Mouse (Mus musculus): ENCODE data around the gene Setd4.

DNA sequence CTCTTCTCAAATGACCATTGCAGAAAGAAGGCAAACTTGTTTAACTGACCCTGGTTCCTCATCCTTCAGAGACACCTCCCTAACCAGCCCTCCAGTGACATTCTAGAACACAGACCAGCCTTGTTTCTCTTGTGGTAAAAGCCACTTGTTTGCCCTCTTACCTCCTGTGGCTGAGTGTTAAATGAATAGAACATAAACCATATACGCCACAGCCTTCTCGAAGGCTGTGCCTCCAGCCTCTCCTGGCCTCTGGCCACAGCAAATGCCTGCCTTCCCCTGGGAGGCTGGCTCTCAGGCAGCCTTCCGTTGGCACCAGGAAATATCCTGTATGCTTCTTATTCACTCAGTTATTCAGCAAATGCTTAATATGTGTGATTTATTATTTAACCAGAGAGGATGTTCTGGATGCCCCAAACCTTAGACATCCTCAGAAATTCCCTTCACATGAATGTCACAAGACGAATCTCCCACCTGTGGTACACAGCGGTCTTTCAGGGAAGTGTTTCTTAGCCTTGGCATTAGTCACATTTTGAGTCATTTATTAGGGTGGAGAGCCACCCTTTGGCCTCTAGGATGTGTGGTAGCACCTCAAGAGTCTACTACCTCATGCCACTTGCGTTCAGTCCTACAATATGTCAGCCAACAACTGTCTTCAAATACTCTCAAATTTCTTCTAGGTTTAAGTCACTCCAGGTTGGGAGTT, 68.6 kb downstream of the Setd4 start:
- TF ChIP-seq CTCF (IDR thresholded peaks at IDR 0.05; ENCODE audit: low read depth) (no peak), EP300 (IDR thresholded peaks at IDR 0.05; ENCODE audit: low read depth) (no peak)
